Mouse (Mus musculus) CD4-positive, CD25-positive, alpha-beta regulatory T cell, adult 4 months (primary cell): ENCODE results near the gene Ppp1r3g. TPM values are rescaled to one million over a fixed set of nuclear protein-coding genes. Genes with fewer than 3 reads are reported as not detected.

Experiments
- ATAC-seq: one replicate; pipeline ENCODE4 v1.8.0; 2017
- polyA plus RNA-seq, 2 experiments: library from polyadenylated mRNA; unstranded; fragments of 100-300 nt; shearing (Covaris generic); gene quantifications; one replicate each; pipeline ENCODE4 v1.2.1; 2017

Gene Ppp1r3g
- polyA plus RNA-seq, 2 experiments from 2014 or later = not detected

DNA sequence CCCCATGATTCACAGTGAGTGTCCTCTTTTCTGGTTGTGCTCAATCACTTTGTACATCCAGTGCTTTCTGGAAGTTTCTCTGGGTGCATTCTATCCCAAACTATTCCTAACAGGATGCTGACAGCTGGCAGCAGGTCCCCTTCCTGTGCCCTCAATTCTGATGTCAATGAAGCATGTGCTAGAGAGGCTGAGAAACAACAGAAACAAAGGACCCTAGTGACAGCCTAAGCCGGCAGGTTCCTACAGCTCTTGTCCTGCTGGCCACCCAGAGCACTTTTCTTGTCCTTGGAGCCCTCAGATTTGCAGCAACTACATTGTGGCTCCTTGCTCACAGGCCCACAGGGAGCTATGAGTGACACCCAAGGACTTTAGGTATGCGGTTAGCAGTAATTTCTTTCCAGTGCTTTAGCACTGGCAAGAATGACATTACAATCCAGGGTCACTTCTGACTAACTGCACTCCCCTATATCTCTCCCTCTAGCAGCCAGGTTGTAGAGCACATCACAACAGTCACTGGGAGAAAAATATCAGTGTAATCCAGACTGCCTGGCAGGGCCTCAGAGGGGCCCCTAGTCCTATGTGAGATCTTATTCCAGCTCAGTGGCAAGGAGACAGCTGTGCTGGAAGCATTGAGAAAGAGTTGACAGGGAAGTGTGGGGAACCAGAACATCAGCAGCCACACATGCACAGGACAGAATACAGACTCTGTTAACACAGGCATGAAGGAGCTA lies 37.2 kb downstream of the Ppp1r3g start:
- no peak for ATAC-seq

DNA sequence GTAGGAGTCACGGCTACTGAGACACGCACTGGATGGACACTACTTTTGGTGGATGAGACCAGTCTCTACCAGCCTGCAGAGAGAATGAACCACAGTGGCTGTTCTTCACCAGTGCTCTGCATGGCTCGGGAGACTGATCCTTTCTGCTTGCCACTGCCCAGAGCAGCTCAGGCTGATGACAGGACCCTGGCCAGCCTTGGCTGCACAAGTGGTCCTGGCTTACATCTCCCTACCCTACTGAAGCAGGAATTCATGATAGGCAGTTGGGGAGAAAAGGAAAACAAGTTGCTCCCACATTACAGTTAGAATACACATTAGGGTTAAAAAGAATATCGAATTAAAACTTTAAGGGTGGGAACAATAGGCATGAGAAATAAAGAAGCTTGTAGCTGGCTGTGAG lies 39.0 kb downstream of the Ppp1r3g start:
- ATAC-seq = no peak

DNA sequence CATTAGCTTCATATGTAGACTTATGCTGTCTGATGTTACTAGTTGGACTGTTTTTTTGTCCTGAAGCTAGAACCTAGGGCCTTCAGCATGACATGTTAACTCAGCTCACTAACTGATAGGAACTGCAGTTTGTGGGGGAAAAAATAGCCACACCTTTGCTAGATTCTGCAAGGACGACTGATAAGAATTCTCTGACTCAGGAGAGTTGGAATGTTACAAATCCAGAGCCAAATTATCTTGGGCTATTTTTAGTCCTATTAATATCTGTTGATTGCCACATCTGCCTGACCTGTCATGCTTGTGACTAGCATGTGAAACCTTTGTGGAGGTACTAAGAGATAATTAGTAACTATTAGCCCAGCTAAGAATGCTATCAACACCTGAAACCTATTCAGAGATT lies 42.2 kb downstream of the Ppp1r3g start:
- ATAC-seq = no peak

DNA sequence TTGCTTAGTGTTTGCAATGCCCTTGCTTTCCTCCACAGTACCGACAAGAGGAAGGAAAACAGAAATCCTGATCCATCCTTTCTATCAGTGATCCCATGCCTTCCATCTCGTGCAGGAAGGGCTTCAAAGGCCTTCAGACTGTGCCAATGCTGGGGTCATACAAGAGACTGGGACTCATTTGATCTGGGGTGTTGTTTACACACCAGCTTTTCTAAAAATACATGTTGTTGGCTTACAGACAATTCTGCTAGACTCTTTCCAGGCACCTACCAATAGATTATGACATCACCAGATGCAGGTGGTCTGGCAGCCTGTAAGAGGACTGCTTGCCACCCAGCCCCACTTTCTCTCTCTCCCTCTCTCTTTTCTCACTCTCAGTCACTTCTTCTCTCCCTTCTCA lies 51.3 kb downstream of the Ppp1r3g start:
- no peak for ATAC-seq

DNA sequence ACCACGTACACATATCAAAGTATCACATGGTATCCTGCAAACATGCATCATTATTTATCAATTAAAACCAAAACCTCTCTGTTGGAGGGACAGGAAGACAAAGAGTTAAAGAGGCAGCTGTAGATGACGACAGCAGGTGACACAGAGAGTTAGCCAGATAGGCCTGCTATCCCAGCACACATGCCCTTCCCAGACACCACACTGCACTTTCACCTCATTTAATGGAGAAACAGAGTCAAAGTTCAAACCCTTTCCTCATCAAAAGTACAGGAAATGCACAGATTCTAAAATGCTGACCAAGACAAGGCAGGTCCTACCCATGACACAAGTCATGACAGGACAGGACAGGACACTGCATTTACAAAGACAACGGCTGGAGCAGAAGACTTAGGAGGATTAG lies 57.0 kb downstream of the Ppp1r3g start:
- ATAC-seq = no peak

DNA sequence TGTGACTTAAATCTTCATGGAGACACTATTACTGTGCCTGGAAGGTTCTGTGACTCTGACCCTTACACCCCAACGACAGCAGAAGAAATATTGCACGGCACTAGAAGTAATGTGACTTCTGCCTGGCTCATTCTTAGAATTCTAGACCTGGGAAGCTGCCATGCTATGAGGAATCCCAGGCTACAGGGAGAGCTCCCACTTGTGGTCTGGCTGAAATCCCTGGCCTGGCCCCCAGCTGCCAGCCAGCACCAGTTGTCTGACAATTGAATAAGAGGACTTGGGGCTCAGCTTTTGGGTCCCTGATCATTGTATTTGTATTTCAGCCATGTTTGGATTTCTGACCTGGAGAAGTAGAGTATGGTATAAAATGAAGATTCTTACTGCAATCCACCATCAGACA lies 59.4 kb downstream of the Ppp1r3g start:
- ATAC-seq = no peak

DNA sequence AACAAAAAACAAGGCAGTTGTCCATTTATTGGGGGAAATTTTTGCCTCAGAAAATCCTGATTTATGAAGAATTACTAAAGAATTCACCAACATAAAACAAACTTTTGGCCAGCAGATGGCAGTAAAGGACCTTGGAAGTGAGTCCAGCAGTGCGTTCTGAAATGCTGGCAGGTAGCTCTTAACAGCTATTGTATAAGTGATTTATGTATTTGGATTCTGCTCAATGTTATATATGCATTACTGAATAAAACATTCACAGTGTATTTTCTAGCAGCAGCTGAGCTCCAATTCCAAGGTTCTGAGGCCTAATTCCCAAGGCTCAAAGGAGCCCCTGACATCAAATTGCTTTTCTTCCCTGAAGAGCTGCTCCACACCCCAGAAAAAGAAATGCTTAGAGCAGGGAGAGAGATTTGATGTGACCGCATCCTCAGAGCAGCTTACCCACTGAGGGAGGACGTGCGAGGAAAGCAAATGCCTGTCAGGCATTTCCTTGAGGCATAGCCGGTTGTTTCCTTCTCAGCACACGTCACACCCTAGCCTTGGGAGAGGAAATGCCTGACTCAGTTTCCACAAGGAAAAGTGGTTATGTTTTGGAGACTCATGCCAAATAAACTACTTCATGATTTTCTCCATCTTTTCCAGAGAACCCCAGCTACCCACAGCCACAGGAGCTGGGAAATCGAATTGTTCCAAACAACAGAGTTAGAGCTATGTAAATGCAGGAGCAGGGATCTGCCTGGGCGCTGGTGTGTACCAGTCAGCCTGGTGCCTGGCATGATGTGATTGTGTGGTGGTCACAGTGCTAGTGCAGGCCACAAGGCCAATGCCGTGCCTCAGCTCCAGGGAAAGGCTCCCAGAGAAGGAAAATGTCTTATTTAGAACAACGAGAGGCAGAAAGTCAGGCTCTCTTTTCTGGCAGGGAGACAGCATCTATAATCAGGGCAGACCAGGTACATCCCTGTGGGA lies 61.0 kb downstream of the Ppp1r3g start:
- ATAC-seq = peak; percentile 64

Other genes with a start within 250 kb of the Ppp1r3g start
- 10 to 100 TPM; 10.8 to 12.0 TPM for gene Rpp40, start 52.5 kb upstream of the Ppp1r3g start, polyA plus RNA-seq
- gene Fars2, start 158.6 kb downstream of the Ppp1r3g start, polyA plus RNA-seq = 10 to 100 TPM; 37.6 to 44.7 TPM
- gene Lyrm4, start 158.7 kb downstream of the Ppp1r3g start, polyA plus RNA-seq = 10 to 100 TPM; 33.2 to 39.2 TPM